Mouse (Mus musculus) activated CD4-positive, CD25-positive, alpha-beta regulatory T cell (primary cell): ENCODE data around the gene Ahcyl1. TPM values are rescaled to one million over a fixed set of nuclear protein-coding genes. Genes with fewer than 3 reads are reported as not detected.

ENCODE experiments used
- polyA plus RNA-seq, 2 experiments: library from polyadenylated mRNA; unstranded; fragments of 100-300 nt; shearing (Covaris generic); gene quantifications; one replicate each; pipeline ENCODE4 v1.2.1; 2017

Ahcyl1 gene
- polyA plus RNA-seq: 10 to 100 TPM; 93.4 to 98.2 TPM

DNA sequence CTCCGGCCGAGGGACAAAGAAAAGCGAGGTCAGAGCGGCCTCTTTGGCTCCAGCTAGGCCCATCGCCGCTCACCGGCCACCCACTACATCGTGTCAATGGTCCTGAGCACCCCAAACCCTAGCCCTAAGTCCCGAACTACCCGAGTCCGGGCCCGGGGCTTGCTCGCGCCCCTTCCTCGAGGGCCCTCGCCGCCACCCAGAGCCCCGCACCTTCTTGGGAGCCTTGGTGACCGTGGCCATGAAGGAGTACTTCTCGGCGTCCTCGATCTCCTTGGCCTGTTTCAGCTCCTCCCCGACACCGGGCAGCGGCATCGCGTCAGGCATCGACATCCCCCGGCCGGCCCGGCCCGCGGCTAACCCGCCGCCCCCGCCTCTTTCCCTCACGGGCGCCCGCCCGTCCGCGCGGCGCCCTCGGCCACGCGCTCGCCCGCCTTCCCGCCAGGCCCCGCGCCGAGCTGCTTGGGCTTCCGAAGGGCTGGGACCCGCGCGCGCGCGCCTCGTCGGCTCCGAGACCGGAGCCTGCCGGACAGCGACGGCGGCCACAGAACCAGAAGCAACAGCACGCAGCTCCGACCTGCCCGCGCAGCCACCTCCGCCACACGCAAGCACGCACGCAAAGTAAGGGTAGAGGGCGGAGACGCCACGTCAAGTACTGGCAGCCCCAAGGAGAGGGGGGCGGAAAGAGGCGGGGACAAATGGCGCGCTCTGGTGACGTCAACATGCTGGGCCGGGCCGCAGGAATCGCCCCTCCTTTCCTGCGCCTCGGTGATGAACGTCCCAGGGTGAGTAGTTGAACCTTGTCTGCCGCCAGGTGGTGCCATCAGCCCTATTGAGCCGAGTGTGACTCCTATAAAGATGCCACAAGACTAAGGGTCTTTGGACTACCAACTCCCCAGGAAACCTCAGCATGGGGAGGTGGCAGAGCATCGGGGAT lies at the start of gene Ahcyl1:
TSS of gene Ahcyl1 (minus strand) at position 613 of the 934 bp plus-strand sequence.

DNA sequence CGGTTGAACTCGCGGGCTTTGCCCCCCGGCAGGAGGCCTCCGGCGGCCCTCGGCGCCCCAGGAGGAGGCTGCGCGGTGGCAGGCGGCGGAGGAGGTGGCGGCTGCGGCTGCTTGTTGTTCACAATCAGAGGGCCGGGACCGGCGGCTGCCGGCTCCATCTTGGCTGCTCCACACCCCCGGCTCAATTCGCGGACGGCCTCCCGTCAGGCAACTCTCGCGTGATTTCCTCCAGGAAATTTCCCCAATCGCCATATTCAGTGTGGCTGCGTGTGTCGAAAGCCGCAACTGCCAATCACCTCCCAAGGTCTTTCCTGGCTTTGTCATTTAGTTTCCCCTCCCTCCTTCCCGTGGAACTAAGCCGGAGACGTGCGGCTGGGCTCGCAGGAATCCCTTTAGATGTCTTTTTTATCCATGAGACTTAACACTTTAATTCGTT lies 64.8 kb downstream of the Ahcyl1 start, which contains the start of gene Strip1:
TSS of gene Strip1 (minus strand) at position 172 of the 436 bp plus-strand sequence.

DNA sequence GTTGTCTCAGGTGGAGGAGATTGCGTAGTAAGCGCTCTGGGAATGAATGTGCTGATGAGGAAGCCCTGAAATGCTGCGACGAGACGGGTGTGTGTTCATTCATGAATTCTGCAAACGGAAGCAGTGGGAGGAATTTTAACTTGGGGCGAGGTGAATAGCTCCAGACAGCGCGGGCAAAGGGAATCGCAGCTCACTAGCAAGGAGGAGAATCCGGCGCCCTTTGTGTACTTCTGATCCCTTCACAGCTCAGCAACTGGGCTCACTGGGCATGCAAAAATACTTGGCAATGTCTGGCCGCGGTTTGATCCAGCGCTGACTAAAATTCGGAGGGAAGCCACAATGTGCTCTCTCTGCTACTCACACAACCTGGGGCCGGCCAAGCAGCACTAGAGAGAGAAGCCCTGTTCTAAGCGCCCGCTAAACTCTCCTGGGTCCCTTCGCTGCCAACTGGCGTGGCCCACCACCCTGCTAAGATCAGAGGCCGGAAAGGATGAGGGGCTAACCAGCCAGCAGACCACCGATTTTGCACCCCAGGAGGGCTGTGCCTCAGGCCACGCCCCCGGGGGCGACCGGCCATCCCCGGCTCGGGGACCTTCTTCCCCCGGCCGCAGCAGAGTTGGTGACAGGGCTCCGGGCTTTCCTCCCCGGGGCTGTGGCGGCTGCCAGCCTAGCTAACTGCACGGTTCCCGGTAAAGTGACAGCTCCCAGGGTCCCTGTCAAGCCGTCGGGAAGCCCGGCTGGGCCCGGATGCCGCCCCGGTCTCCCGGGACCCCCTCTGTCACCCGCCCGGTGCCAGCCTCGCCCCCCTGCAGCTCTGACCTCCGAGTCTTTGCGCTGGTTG lies 65.5 kb downstream of the Ahcyl1 start, which contains the start of gene Gm10961:
TSS of gene Gm10961 (plus strand) at position 641 of the 841 bp plus-strand sequence.

Other genes starting within 250 kb of the Ahcyl1 start
- under 1 TPM in 1 of 2 experiments, not detected in 1; 0.07 TPM for gene Kcnc4, start 237.0 kb downstream of the Ahcyl1 start, polyA plus RNA-seq
- gene Slc6a17, start 178.5 kb downstream of the Ahcyl1 start, polyA plus RNA-seq: not detected
- not detected for gene Ubl4b, start 141.5 kb downstream of the Ahcyl1 start, polyA plus RNA-seq
- not detected for gene Alx3, start 101.5 kb downstream of the Ahcyl1 start, polyA plus RNA-seq
- gene Gm10961, start 65.2 kb downstream of the Ahcyl1 start, polyA plus RNA-seq: not detected
- gene Strip1, start 64.9 kb downstream of the Ahcyl1 start, polyA plus RNA-seq: 10 to 100 TPM; 45.3 to 51.7 TPM
- gene Csf1, start 63.9 kb upstream of the Ahcyl1 start, polyA plus RNA-seq: 10 to 100 TPM; 33.9 to 61.6 TPM
- gene Eps8l3, start 180.7 kb upstream of the Ahcyl1 start, polyA plus RNA-seq: not detected
- gene Gstm5, start 199.3 kb upstream of the Ahcyl1 start, polyA plus RNA-seq: 1 to 10 TPM; 1.4 to 2.0 TPM
- gene Gstm7, start 235.3 kb upstream of the Ahcyl1 start, polyA plus RNA-seq: under 1 TPM; 0.33 to 0.62 TPM
- under 1 TPM in 1 of 2 experiments, not detected in 1; 0.26 TPM for gene Gstm6, start 247.2 kb upstream of the Ahcyl1 start, polyA plus RNA-seq